Mouse (Mus musculus): ENCODE results near the gene Sult1d1.

DNA sequence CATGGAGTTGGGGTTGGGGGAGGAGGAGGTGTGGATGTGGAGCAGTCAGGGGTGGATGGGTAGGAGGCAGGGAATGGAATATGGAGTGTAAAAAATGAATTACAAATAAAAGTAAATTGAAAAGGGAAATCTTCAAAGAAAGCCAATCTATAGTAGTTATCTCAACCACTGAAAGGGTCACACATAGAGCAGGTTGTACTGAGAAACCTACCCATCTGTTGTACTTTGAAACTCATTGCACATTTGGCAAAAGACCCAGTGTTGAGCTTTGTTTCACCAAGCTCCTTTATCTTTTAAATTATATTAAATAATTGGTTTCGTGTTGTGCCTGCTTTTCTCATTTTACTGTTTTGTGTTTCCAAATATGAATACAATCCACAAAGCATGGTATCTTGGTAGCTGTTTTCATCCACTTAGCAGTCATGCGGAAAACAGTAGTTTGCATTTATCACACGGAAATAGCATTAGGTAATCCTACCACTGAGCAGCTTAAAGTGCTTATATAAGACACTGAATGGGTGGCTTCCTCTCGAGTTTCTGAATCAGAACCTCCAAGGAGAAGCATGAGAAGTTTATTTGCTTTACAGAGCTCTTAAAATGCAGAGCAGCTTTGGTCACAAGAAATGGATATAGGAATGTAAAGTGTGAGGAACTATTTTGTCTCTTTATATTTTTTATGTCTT lies 62.9 kb downstream of the Sult1d1 start:
- TF ChIP-seq CTCF (IDR thresholded peaks at IDR 0.05; ENCODE audit: low read depth) (no peak), EP300 (IDR thresholded peaks at IDR 0.05; ENCODE audit: low read depth) (no peak)
